Mouse (Mus musculus): Measurements from ENCODE around the gene Foxn3. TPM values are rescaled to one million over a fixed set of nuclear protein-coding genes. Genes with fewer than 3 reads are reported as not detected.
A peak's percentile ranks its signal among the peaks of the same experiment; 100 is the strongest.

The Foxn3 gene
- total RNA-seq, 2 experiments from 2014 or later: 26.7 to 164 TPM

GRCm38 (mm10) chr12:99394676-99395075 lies 168.7 kb downstream of the Foxn3 start:
- ATAC-seq (replicated peaks; ENCODE audit: poor library complexity, severe bottlenecking): no peak

GRCm38 (mm10) chr12:99393867-99394630 lies 169.3 kb downstream of the Foxn3 start:
- ATAC-seq (replicated peaks; ENCODE audit: poor library complexity, severe bottlenecking): no peak

DNA sequence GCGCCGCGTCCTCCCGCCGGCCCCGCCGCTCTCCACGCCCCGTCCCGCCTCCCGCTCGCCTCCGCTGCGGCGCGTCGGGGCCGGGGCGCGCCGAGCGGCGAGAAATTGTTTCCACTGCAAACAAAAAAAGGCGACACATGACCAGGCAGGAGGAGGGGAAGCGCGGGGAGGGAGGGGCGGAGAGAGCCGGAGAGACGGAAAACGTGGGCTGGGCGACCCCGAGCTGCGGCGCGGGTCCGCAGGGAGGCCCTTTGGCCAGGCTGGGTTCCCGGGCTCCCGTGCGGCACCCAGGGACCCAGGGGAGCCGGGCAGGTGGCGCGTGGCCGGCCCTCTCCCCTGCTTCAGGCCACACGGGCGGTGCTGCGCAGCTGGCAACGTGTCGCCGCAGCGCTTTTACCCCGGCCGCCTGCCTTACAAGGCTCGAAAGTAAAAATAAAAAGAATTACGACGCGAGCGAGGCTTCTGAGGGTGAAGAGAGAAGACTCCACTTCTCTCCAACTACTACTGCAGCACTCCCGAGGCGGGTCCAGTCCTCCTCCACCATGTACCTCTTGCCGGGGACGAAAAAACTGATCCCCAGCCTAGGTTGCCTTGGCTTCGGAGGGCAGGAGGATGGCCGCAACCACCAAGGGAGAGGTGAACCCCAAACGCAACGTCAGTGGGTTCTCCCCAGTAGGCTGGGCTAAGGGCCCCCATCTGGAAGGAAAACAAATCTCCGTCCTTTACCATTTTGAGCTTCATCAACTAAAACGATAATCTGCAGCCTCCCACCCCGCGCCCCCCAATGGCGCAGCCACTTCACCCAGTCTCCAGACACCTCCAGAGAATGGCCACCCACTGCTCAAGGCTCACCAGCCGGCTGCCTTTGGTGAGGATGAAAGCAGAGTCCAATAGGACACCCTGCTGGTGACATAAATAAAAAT lies 170.2 kb downstream of the Foxn3 start:
- ATAC-seq (replicated peaks; ENCODE audit: poor library complexity, severe bottlenecking): peak; percentile 65

DNA sequence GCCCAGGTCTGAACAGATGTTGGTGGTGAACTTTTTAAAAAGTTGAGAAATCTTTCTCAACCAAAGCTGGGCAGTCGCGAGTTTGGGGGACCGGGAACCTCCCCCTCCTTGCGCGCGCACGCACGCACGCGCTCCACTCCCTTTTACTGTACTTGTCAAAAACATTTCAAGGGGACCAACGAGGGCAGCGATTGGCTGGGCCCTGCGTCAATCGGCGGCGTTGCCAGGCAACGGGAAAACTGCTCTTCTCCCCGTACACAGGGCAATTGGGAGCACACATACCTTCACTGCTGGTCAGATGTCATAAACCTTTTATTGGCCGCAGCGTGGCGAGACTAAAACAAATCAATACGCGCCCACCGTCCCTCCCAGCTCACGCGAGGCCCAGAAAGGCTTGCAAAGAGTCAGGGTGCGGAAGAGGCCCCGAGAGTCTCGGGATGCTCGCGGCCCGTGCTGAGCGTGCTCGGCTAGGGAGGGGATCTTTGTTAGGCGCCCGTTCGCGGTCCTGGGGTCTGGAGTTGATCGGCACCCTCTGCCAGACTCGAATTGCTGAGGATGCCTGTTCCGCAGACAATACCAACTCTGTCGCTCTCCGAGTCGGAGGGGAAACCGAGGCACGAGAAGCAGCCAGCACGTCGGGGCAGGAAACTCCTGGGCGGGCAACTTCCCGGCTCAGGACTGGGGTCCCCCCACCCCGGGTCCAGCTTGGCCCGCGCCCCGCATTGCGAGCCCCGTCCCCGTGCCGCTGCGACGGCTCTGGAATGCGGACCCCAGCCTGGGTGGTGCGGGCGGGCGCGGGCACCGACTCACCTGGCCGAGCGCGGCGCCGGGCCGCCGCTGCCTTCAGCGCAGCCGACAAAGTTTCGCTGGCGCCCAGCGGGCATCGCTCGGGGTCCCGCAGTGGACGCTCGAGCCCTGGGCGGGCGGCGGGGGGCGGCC lies 171.2 kb downstream of the Foxn3 start:
- peak; percentile 81 for ATAC-seq (replicated peaks; ENCODE audit: poor library complexity, severe bottlenecking)

DNA sequence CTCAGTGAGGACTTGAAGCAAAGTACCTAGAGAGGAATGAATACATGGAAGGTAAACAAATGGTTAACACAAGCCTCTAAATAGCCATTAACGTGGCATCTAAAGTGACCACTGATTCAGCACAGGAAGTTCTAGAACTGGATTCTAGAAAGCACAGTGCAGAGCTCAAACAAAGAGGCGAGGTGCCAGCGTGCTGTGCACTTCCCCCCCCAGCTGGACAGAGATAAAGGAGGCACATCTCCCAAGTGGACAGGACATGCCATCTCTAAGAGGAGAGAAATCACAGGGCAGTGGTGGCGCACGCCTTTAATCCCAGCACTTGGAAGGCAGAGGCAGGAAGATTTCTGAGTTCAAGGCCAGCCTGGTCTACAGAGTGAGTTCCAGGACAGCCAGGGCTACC lies 173.0 kb downstream of the Foxn3 start:
- no peak for ATAC-seq (replicated peaks; ENCODE audit: poor library complexity, severe bottlenecking)

DNA sequence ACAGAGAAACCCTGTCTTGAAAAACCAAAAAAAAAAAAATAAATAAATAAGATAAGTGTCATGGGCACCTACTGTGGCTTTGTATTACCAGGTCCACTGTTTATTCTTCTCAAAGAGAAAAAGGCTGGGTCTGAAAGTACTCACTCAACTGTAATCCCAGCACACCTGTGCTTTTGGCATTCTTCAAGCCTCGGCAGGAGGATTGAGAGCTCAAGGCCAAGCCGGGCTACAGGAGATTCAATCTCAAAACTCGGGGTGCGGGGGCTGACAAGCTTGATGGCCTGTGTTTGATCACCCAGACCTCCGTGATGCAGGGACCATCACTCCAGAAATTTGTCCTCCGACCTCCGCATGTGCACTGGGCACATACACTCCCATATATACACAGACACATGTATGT lies 174.1 kb downstream of the Foxn3 start:
- no peak for ATAC-seq (replicated peaks; ENCODE audit: poor library complexity, severe bottlenecking)

- no peak for ATAC-seq (replicated peaks; ENCODE audit: poor library complexity, severe bottlenecking)
Observed at GRCm38 (mm10) chr12:99385897-99386834, 177.2 kb downstream of the Foxn3 start.

- ATAC-seq (replicated peaks; ENCODE audit: poor library complexity, severe bottlenecking): no peak
Observed at GRCm38 (mm10) chr12:99385073-99385472, 178.3 kb downstream of the Foxn3 start.

- no peak for ATAC-seq (replicated peaks; ENCODE audit: poor library complexity, severe bottlenecking)
Observed at GRCm38 (mm10) chr12:99381317-99381716, 182.1 kb downstream of the Foxn3 start.

DNA sequence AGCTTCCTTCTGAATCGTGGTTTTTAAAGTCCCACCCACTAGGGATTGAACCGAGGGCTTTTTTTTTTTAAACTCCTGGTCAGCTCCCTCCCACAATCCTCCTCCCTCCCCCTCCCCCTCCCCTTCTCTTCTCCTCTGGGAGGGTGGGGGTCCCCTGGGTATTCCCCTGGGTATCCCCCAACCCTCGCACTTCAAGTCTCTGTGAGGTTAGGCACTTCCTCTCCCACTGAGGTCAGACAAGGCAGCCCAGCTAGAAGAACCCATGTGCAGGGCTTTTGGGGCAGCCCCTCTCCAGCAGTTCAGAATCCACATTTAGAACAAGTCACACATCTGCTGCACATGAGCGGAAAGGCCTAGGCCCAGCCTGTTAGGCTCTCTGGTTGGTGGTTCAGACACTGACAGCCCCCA lies 182.5 kb downstream of the Foxn3 start:
- 0 out of 2 replicates have a peak, but pooled peaks have one; percentile 5 for ATAC-seq (replicated peaks; ENCODE audit: poor library complexity, severe bottlenecking)

GRCm38 (mm10) chr12:99380124-99380523 lies 183.3 kb downstream of the Foxn3 start:
- ATAC-seq (replicated peaks; ENCODE audit: poor library complexity, severe bottlenecking): no peak

DNA sequence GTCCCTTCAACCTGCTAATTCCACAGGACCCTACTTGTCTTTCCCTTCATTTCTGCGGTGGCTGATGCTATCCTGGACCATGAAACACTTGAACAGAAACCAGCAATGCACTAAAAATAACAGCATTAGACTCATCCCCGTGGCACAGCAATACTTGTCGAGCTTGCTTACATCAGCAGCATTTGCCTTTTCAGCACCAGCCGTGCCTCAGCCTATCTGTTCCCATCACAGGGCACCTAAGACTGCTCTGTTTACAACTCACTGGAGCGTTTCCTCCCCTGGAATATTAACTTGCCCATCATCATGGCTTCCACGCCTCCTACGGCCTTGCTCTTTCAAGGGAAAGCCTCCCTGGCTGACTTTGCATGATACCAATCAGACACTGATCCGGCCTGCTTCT lies 185.1 kb downstream of the Foxn3 start:
- no peak for ATAC-seq (replicated peaks; ENCODE audit: poor library complexity, severe bottlenecking)

DNA sequence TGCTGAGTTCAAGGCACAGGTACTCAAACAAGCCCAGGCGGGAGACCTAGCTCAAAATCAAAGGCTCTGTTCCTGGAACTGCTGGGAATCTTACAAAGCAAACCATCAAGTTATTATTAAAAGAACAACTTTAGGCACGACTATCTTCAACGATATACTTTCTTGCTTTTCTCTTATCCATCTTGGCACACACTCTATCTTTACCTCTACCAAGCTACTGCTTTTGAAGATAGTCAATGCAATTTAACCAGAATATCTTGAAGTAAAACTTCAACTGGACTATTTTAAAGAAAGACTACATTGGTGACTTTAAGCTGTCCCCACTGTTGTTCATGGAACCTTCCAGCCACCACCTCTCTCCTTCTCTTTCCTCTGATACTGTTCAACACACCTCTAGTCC lies 185.7 kb downstream of the Foxn3 start:
- ATAC-seq (replicated peaks; ENCODE audit: poor library complexity, severe bottlenecking): no peak

DNA sequence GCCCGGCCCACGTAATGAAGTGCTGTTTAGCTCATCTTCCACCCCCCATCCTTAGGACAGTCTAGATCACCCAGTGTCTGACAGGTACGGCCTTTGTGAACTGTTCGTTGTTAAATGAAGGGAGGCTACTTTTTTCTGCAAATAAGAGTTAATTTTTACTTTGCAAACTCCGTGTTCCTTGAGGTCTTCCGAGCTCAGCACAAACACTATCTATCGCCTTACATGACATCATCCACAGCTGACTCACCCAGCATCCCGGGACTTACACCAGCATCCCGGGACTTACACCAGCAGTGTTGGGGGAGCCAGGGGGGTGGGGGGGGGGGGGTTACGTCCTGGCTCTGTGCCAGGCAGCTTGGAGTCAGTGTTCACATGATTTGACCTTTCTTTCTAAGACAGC lies 186.3 kb downstream of the Foxn3 start:
- ATAC-seq (replicated peaks; ENCODE audit: poor library complexity, severe bottlenecking): no peak

- ATAC-seq (replicated peaks; ENCODE audit: poor library complexity, severe bottlenecking): peak; percentile 20; the same call in 1 of the 2 replicates
Observed at GRCm38 (mm10) chr12:99375878-99376454, 187.4 kb downstream of the Foxn3 start.

GRCm38 (mm10) chr12:99375426-99375825 lies 188.0 kb downstream of the Foxn3 start:
- ATAC-seq (replicated peaks; ENCODE audit: poor library complexity, severe bottlenecking): no peak

GRCm38 (mm10) chr12:99374099-99374600 lies 189.2 kb downstream of the Foxn3 start:
- no peak for ATAC-seq (replicated peaks; ENCODE audit: poor library complexity, severe bottlenecking)

DNA sequence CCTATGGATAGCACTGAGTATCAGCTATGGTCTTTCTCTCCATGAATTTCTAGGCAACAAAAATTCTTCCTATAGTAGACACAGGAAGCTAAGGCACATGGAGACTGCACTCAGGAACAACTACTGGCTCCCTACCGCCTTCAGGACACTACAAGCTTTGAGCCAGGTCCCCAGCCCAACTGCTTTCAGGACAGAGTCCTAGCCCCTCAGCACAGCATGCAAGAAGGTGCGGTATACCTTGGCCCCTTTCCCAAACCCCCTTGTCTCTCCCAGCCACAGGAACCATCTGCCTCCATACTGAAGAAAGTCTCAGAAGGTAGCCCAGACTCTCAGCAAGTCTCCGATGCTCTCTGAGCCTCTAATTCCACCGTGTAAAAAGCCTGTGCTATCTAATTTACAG lies 189.8 kb downstream of the Foxn3 start:
- no peak for ATAC-seq (replicated peaks; ENCODE audit: poor library complexity, severe bottlenecking)

- ATAC-seq (replicated peaks; ENCODE audit: poor library complexity, severe bottlenecking): no peak
Observed at GRCm38 (mm10) chr12:99371500-99371899, 191.9 kb downstream of the Foxn3 start.
